Mouse (Mus musculus) kidney, postnatal 0 days (tissue): ENCODE measurements around the gene Rabl3. TPM values are rescaled to one million over a fixed set of nuclear protein-coding genes. Genes with fewer than 3 reads are reported as not detected.

Source experiments
- ATAC-seq: fragments of 200-750 bp; cut with Nextera tagmentation; replicated peaks from 2 replicates; pipeline ENCODE4 v1.8.0; 2017; ENCODE audit warnings: low read depth, moderate number of reproducible peaks, moderate TSS enrichment, moderate library complexity; ENCODE audit not compliant: low FRiP score
- DNase-seq: peaks from one replicate; pipeline ENCODE4 v3.0.0-alpha.2; 2016; ENCODE audit warnings: low spot score
- H3K27ac ChIP-seq: fragments of 300-500 bp; sonication (generic); 2 replicates; pipeline ENCODE4 v1.5.1; 2014; ENCODE audit warnings: mild to moderate bottlenecking
- H3K27me3 ChIP-seq: fragments of 300-500 bp; sonication (generic); 2 replicates; pipeline ENCODE4 v1.6.1; 2014; ENCODE audit warnings: low read length, mixed read lengths; ENCODE audit not compliant: insufficient read depth
- H3K36me3 ChIP-seq: fragments of 300-500 bp; sonication (generic); 2 replicates; pipeline ENCODE4 v1.6.1; 2014; ENCODE audit warnings: low read length, mixed read lengths; ENCODE audit not compliant: insufficient read depth
- H3K4me1 ChIP-seq: fragments of 300-500 bp; sonication (generic); replicated peaks from 2 replicates; pipeline ENCODE4 v1.6.1; 2014; ENCODE audit warnings: antibody characterized with exemption, low read length, mixed read lengths; ENCODE audit not compliant: insufficient read depth
- H3K4me2 ChIP-seq: fragments of 300-500 bp; sonication (generic); 2 replicates; pipeline ENCODE4 v1.6.1; 2014; ENCODE audit warnings: mild to moderate bottlenecking, low read length, moderate library complexity, mixed read lengths
- H3K4me3 ChIP-seq: fragments of 300-500 bp; sonication (generic); replicated peaks from 2 replicates; pipeline ENCODE4 v1.5.1; 2014; ENCODE audit warnings: low read depth, low read length
- H3K9ac ChIP-seq: fragments of 300-500 bp; sonication (generic); 2 replicates; pipeline ENCODE4 v1.6.1; 2014; ENCODE audit warnings: low read depth, low read length
- H3K9me3 ChIP-seq: fragments of 300-500 bp; sonication (generic); replicated peaks from 2 replicates; pipeline ENCODE4 v1.6.1; 2016; ENCODE audit warnings: low read length, inconsistent platforms, mixed read lengths
- CTCF ChIP-seq: IDR thresholded peaks from 2 replicates; pipeline ENCODE4 v1.5.1; 2016; ENCODE audit warnings: antibody characterized with exemption, low read depth, mild to moderate bottlenecking, moderate library complexity
- WGBS: fragments of 180-500 bp; shearing (Covaris S2); extraction: QIAGEN DNeasy Blood & Tissue Kit; methylation state at CpG from one replicate; pipeline ENCODE4 v1.1.7; 2014; 5-methylcytosine and 5-hydroxymethylcytosine counted together
- polyA plus RNA-seq: library from polyadenylated mRNA; unstranded; fragments of >200 nt; fragmentation: Nextera tagmentation; extraction: Ambion mirVana; gene quantifications from 2 replicates; pipeline ENCODE4 v1.2.1, GENCODE M21; 2015

Rabl3 gene
- polyA plus RNA-seq, 1 experiment from 2014 or later: 20.7 TPM

DNA sequence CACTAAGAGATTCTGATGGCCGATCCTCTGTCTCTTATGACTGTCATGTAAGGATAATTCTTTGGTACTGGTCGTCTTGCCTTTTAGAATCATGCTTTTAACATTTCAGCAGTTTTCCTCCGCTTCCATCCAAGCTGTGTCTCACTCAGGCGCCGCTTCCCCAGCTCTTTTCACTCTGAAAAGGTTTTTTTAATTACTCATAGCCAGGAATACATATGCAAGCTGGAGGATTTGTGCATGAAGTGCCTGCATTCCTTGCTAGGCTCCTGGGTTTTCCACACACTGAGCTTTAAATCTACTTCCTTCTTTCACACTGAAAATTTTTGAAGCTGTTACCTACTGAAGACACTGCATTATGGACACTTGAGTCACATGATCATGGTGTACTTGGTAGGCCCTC is 23.3 kb downstream of the Rabl3 start:
- H3K4me2 ChIP-seq: no peak overlapping the region
- H3K4me3 ChIP-seq: no peak overlapping the region
- no peak for ATAC-seq
- no peak for TF ChIP-seq CTCF
- 89% methylated on average over 5 of the region's 5 CpGs for WGBS
- DNase-seq: no peak
- no peak overlapping the region for H3K27ac ChIP-seq
- no peaks in the 10 kb centered on the region for H3K9me3 ChIP-seq
- no peaks in the 10 kb centered on the region for H3K36me3 ChIP-seq
- no peaks in the 10 kb centered on the region for H3K4me1 ChIP-seq
- no peak overlapping the region for H3K9ac ChIP-seq
- H3K27me3 ChIP-seq: no peaks in the 10 kb centered on the region

DNA sequence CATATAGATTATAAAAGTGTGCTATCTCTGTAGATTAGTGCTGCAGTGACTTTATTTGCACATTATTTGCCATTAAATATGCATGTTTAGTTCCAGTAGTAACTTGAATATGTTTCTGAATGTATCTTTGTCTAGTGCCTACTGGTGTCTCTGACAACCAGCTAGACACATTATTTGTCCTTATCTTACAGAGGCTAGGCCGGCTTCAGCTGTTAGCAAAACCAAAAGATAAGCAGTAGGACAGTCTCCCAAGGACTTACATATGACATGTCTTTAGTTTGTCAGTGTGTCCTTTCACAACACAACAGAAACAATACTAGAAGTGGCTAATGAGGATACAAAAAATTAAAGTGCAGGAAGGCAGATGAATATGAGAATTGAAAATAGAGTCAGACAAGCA is 25.4 kb downstream of the Rabl3 start:
- WGBS: 95% methylated on average over 1 of the region's 1 CpGs
- no peaks in the 10 kb centered on the region; the same call in 1 of the 2 replicates for H3K36me3 ChIP-seq
- no peak for ATAC-seq
- no peak overlapping the region for H3K4me3 ChIP-seq
- H3K9ac ChIP-seq: no peak overlapping the region
- no peaks in the 10 kb centered on the region for H3K9me3 ChIP-seq
- no peaks in the 10 kb centered on the region for H3K4me1 ChIP-seq
- H3K4me2 ChIP-seq: no peak overlapping the region
- no peak overlapping the region for H3K27ac ChIP-seq
- no peak for TF ChIP-seq CTCF
- DNase-seq: no peak
- no peaks in the 10 kb centered on the region for H3K27me3 ChIP-seq

DNA sequence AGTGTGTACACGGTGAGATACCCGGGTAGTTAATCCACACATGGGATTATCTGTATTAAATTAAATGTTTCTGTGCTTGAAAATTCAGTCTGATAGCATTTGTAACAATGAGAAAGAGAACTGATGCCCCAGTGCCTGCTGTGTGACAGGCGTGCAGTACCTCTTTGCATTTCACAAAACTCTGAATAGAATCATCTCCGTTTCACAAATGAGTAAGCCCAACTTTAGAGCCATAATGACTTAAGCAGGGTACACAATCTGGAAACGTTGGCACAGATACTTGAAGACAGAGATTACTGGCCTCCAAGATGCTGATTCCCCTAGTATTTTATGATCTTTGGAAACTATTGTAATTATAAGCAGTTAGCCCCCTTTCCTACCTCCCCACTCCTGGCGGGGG is 26.4 kb downstream of the Rabl3 start:
- no peak overlapping the region for H3K9ac ChIP-seq
- no peaks in the 10 kb centered on the region for H3K9me3 ChIP-seq
- no peak for ATAC-seq
- no peaks in the 10 kb centered on the region; the same call in 1 of the 2 replicates for H3K36me3 ChIP-seq
- 88% methylated on average over 6 of the region's 6 CpGs for WGBS
- no peak overlapping the region for H3K27ac ChIP-seq
- no peaks in the 10 kb centered on the region for H3K4me1 ChIP-seq
- TF ChIP-seq CTCF: no peak
- no peak overlapping the region for H3K4me3 ChIP-seq
- no peak overlapping the region for H3K4me2 ChIP-seq
- no peak for DNase-seq
- H3K27me3 ChIP-seq: no peaks in the 10 kb centered on the region

DNA sequence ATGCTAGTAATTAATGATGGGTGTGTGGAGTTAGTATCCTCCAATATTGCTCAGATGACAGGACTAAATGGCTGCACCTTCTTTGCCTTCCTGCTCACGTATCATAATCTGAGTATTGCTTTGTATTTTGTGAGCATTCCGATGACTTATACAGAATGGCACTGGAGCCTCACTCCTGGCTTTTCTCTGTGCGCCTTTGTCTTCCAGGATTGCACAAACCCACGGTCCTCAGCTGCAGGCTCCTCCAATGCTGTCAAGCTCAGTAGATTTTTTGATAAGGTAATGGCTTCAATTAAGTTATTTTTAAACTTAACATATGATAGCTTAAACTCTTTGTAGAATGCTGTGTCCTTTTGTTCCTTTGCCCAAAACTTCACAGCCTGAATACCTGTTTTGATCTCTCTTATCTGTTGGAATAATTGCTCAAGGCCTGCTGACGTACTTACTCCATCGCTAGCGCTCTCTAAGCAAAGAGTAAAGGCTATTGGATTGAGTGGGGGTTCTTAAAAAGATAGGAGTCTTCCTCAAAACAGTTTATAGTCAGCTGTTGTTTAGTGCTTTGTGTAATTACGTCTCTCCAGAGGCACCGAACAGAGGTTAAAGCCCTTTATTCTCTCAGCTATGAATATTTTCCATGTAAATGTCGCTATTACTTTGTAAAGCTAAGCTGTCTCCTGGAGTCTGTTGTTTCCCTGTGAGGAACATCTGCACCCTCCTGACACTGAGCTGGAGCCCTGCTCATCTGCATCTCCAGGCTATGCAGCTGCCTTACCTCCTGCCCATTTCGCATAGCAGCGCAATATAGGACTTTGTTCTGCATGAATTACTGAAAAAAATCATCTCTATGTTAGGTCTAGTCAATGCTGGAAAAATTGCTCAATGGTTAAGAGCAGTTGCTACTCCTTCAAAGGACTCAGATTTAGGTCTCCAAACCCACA is 27.7 kb downstream of the Rabl3 start:
- Histone ChIP-seq H3K4me3 (no peak overlapping the region), H3K4me2 (no peak overlapping the region), H3K27ac (no peak overlapping the region), H3K36me3 (peaks cover 2% of the 10 kb centered on the region; the same call in 1 of the 2 replicates), H3K9ac (no peak overlapping the region), H3K27me3 (no peaks in the 10 kb centered on the region), H3K4me1 (no peaks in the 10 kb centered on the region), H3K9me3 (no peaks in the 10 kb centered on the region)
- DNase-seq (no peak), ATAC-seq (no peak)
- no peak for TF ChIP-seq CTCF
- WGBS: 89% methylated on average over 12 of the region's 12 CpGs

DNA sequence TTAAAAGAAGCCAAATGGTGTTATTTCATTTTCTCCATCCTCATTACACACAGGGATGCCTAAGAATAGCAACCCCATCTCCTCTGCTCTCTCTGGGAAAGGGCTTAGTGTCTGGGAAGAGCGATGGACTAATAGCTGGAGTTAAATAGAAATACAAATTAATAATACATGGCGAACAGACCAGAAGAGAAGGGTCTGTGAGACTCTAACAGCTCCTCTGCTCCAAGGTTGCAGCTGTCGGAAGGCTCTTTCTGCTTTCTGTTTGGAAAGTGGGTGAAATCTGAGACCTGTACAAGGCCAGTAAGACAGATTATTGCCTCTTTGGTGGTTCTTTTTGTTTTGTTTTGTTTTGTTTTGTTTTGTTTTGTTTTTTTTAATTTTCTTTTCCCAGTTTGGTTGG is 31.9 kb downstream of the Rabl3 start:
- Histone ChIP-seq H3K4me2 (no peak overlapping the region), H3K27ac (no peak overlapping the region), H3K4me1 (no peaks in the 10 kb centered on the region), H3K27me3 (no peaks in the 10 kb centered on the region), H3K9me3 (no peaks in the 10 kb centered on the region), H3K36me3 (peaks cover 2% of the 10 kb centered on the region; the same call in 1 of the 2 replicates), H3K9ac (no peak overlapping the region), H3K4me3 (no peak overlapping the region)
- no peak for TF ChIP-seq CTCF
- 63% methylated on average over 3 of the region's 3 CpGs for WGBS
- ATAC-seq (no peak), DNase-seq (no peak)

DNA sequence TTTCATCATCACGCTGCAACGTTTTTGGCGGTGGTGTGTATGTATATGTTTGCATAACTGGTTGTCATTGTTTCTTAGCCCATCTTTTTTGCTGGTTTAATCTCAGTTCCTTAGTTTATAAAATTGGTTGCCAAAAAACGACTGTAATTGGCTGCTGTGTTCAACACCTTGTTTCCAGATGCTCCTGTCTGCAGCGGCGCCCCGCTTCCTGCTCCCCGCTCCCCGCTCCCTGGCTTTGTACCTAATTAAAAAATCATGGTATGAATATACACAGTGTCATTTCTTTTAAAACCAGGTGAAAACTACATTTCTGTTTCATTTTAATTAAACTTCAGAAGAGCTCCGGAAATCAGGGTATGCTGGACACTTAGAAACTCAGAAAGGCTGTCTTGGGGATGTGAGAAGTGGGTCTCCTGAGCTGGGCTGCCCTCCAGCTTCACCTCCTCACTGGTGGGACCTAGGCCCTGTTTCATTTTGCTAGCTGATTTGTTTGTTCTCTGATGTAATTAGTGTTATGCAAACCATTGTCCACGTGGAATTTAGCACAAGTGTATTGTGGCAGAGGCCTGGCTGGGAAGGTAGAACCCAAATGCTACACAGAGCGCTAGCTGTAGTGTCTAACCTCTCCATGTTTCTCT is 32.6 kb downstream of the Rabl3 start:
- Histone ChIP-seq H3K27me3 (no peaks in the 10 kb centered on the region), H3K9me3 (no peaks in the 10 kb centered on the region), H3K4me2 (no peak overlapping the region), H3K27ac (no peak overlapping the region), H3K36me3 (peaks cover 2% of the 10 kb centered on the region; the same call in 1 of the 2 replicates), H3K4me1 (no peaks in the 10 kb centered on the region), H3K4me3 (no peak overlapping the region), H3K9ac (no peak overlapping the region)
- TF ChIP-seq CTCF: no peak
- 92% methylated on average over 12 of the region's 12 CpGs for WGBS
- DNase-seq (no peak), ATAC-seq (no peak)
